Mouse (Mus musculus): ENCODE data around the gene Phlda2.

The Phlda2 gene

GRCm38 (mm10) chr7:143501643-143502417, 1.1 kb downstream of the Phlda2 start:
- DNase-seq: peak; percentile 70 to 73

GRCm38 (mm10) chr7:143500912-143501311, 2.0 kb downstream of the Phlda2 start:
- DNase-seq: peak in 1 of 2 experiments; percentile 26

- no peak for DNase-seq
Observed at GRCm38 (mm10) chr7:143498584-143498983, 4.4 kb downstream of the Phlda2 start.

GRCm38 (mm10) chr7:143495104-143495961, 7.6 kb downstream of the Phlda2 start:
- DNase-seq: no peak

GRCm38 (mm10) chr7:143493616-143494126, 9.3 kb downstream of the Phlda2 start:
- DNase-seq: no peak

- no peak for DNase-seq
Observed at GRCm38 (mm10) chr7:143489735-143490134, 13.2 kb downstream of the Phlda2 start.

GRCm38 (mm10) chr7:143482541-143482940, 20.4 kb downstream of the Phlda2 start:
- no peak for DNase-seq

GRCm38 (mm10) chr7:143481806-143482387, 21.1 kb downstream of the Phlda2 start:
- DNase-seq: no peak

GRCm38 (mm10) chr7:143480498-143480897, 22.5 kb downstream of the Phlda2 start:
- DNase-seq: peak; percentile 55 to 60

GRCm38 (mm10) chr7:143477800-143478199, 25.1 kb downstream of the Phlda2 start:
- no peak for DNase-seq

GRCm38 (mm10) chr7:143476702-143477335, 26.1 kb downstream of the Phlda2 start:
- DNase-seq: no peak

GRCm38 (mm10) chr7:143475876-143476275, 27.1 kb downstream of the Phlda2 start:
- DNase-seq: no peak

GRCm38 (mm10) chr7:143474811-143475210, 28.1 kb downstream of the Phlda2 start:
- peak in 1 of 2 experiments; percentile 42 for DNase-seq

GRCm38 (mm10) chr7:143473347-143474101, 29.4 kb downstream of the Phlda2 start, which contains the start of gene Slc22a18:
Slc22a18 (plus strand) TSS chr7:143473736.
- peak; percentile 75 to 82 for DNase-seq

- DNase-seq: peak; percentile 52 to 73
Observed at GRCm38 (mm10) chr7:143469946-143470345, 33.0 kb downstream of the Phlda2 start.

- DNase-seq: no peak
Observed at GRCm38 (mm10) chr7:143467714-143468113, 35.2 kb downstream of the Phlda2 start.

GRCm38 (mm10) chr7:143466099-143466677, 36.8 kb downstream of the Phlda2 start:
- DNase-seq: peak; percentile 68 to 72

- DNase-seq: peak; percentile 51 to 65
Observed at GRCm38 (mm10) chr7:143464811-143465560, 38.0 kb downstream of the Phlda2 start.

- DNase-seq: peak; percentile 74 to 75
Observed at GRCm38 (mm10) chr7:143463865-143464415, 39.0 kb downstream of the Phlda2 start.

- DNase-seq: no peak
Observed at GRCm38 (mm10) chr7:143462516-143462915, 40.4 kb downstream of the Phlda2 start.
